ENCODE assay signal across 15 mouse cellular contexts in genomic region chr8:121880818-121881217, GRCm38 (mm10). TPM values are rescaled to one million over a fixed set of nuclear protein-coding genes. Genes with fewer than 3 reads are reported as not detected.
A peak's percentile ranks its signal among the peaks of the same experiment; 100 is the strongest.
DNase-seq lines count a peak whose midpoint lies in the region; ATAC-seq and TF ChIP-seq lines count a peak whose summit lies in the region.
"Had no signal": no experiment of that assay in that cellular context is flagged by ENCODE, and none has a peak within 500 bp of the region (broad histone marks: within the 10 kb centered on the region; RNA-seq: fewer than 3 reads in every experiment).

No protein-coding gene starts in this region.

- no peak overlapping the region for H3K9ac ChIP-seq in heart, embryonic 14.5 days (ENCODE audit: low read length)
- H3K9ac ChIP-seq in liver, embryonic 13.5 days = no peak overlapping the region
- H3K9ac ChIP-seq in liver, postnatal 0 days (replicated peaks) = no peak overlapping the region
- H3K9ac ChIP-seq in ES-Bruce4 (ENCODE audit: low read depth, poor library complexity, severe bottlenecking) = no peak overlapping the region
- H3K9ac ChIP-seq: hindbrain, embryonic 13.5 days; intestine, embryonic 15.5 days had no signal

- no peaks in the 10 kb centered on the region for H3K27me3 ChIP-seq in heart, embryonic 14.5 days (ENCODE audit: control insufficient read depth, insufficient read depth, low read length)
- no peaks in the 10 kb centered on the region for H3K27me3 ChIP-seq in liver, embryonic 13.5 days
- no peaks in the 10 kb centered on the region for H3K27me3 ChIP-seq in liver, postnatal 0 days (ENCODE audit: insufficient read depth, low read length)
- no peaks in the 10 kb centered on the region for H3K27me3 ChIP-seq in ES-Bruce4 (ENCODE audit: control insufficient read depth, insufficient read depth, low read length, poor library complexity, severe bottlenecking)
- H3K27me3 ChIP-seq: hindbrain, embryonic 13.5 days; intestine, embryonic 15.5 days had no signal

- peaks cover 18 to 20% of the 10 kb centered on the region in 2 experiments for H3K4me1 ChIP-seq in heart, embryonic 14.5 days (ENCODE audit: control insufficient read depth in 2 of 2, insufficient read depth in 2 of 2, low read length in 2 of 2)
- peaks cover 12% of the 10 kb centered on the region for H3K4me1 ChIP-seq in liver, embryonic 13.5 days (replicated peaks)
- peaks cover 2% of the 10 kb centered on the region; the same call in 1 of the 2 replicates for H3K4me1 ChIP-seq in liver, postnatal 0 days (ENCODE audit: insufficient read depth)
- H3K4me1 ChIP-seq in ES-Bruce4 (ENCODE audit: control insufficient read depth, insufficient read depth, low read length) = peaks cover 10% of the 10 kb centered on the region
- H3K4me1 ChIP-seq: intestine, embryonic 15.5 days had no signal

- 0% methylated on average over 1 of the region's 1 CpGs for WGBS in heart, embryonic 14.5 days
- 87% methylated on average over 1 of the region's 1 CpGs for WGBS in liver, embryonic 13.5 days (ENCODE audit: insufficient replicate concordance)
- WGBS in liver, postnatal 0 days (ENCODE audit: insufficient replicate concordance) = 82% methylated on average over 1 of the region's 1 CpGs

- H3K9me3 ChIP-seq in heart, embryonic 14.5 days (ENCODE audit: control insufficient read depth, low read length) = no peaks in the 10 kb centered on the region
- H3K9me3 ChIP-seq in liver, embryonic 13.5 days (replicated peaks) = no peaks in the 10 kb centered on the region
- H3K9me3 ChIP-seq in liver, postnatal 0 days (ENCODE audit: low read length) = no peaks in the 10 kb centered on the region
- no peaks in the 10 kb centered on the region for H3K9me3 ChIP-seq in ES-Bruce4 (replicated peaks; ENCODE audit: control insufficient read depth, insufficient read depth, low read length, poor library complexity, severe bottlenecking)
- H3K9me3 ChIP-seq: G1E; hindbrain, embryonic 13.5 days; intestine, embryonic 15.5 days had no signal

- ATAC-seq in heart, embryonic 14.5 days (ENCODE audit: insufficient number of reproducible peaks, insufficient read depth, low FRiP score, low read depth) = 0 out of 2 replicates have a peak, but pooled peaks have one; percentile 64
- ATAC-seq in liver, embryonic 13.5 days (ENCODE audit: low read depth) = no peak
- ATAC-seq in liver, postnatal 0 days = no peak
- ATAC-seq: forebrain, embryonic 14.5 days; intestine, embryonic 15.5 days had no signal

- no peak for TF ChIP-seq POLR2A in ES-Bruce4 (IDR thresholded peaks at IDR 0.05; ENCODE audit: insufficient read depth, low read length)

- no peak for TF ChIP-seq CTCF in liver, postnatal 0 days (IDR thresholded peaks at IDR 0.05; ENCODE audit: low read depth)
- no peak for TF ChIP-seq CTCF in ES-Bruce4 (IDR thresholded peaks at IDR 0.05; ENCODE audit: low read depth, low read length)

- no peak overlapping the region for H3K4me2 ChIP-seq in heart, embryonic 14.5 days (ENCODE audit: low read length)
- H3K4me2 ChIP-seq in liver, embryonic 13.5 days = no peak overlapping the region
- H3K4me2 ChIP-seq in liver, postnatal 0 days (ENCODE audit: low read depth, low read length) = no peak overlapping the region
- H3K4me2 ChIP-seq: hindbrain, embryonic 13.5 days; intestine, embryonic 15.5 days had no signal

- peak overlapping the region; percentile 15 to 31; a peak in 2 of 4 replicates for H3K27ac ChIP-seq in heart, embryonic 14.5 days (replicated peaks in 1 of 2; ENCODE audit: control insufficient read depth in 1 of 2, insufficient read depth in 1 of 2, low read depth in 2 of 2, low read length in 2 of 2)
- peak overlapping the region; percentile 29; the same call in 1 of the 2 replicates for H3K27ac ChIP-seq in liver, embryonic 13.5 days
- H3K27ac ChIP-seq in liver, postnatal 0 days (ENCODE audit: low read depth) = no peak overlapping the region
- no peak overlapping the region for H3K27ac ChIP-seq in ES-Bruce4 (ENCODE audit: insufficient read depth, low read length)
- H3K27ac ChIP-seq: hindbrain, embryonic 13.5 days; intestine, embryonic 15.5 days had no signal

- no peak overlapping the region for H3K4me3 ChIP-seq in heart, embryonic 14.5 days (ENCODE audit: control insufficient read depth in 1 of 2, insufficient read depth in 1 of 2, low read depth in 1 of 2, low read length in 2 of 2)
- H3K4me3 ChIP-seq in liver, embryonic 13.5 days (replicated peaks) = no peak overlapping the region
- no peak overlapping the region for H3K4me3 ChIP-seq in liver, postnatal 0 days (ENCODE audit: low read depth, low read length)
- H3K4me3 ChIP-seq in ES-Bruce4 (ENCODE audit: low read depth, low read length) = no peak overlapping the region
- H3K4me3 ChIP-seq: hindbrain, embryonic 13.5 days; intestine, embryonic 15.5 days had no signal

- H3K36me3 ChIP-seq in heart, embryonic 14.5 days (ENCODE audit: control insufficient read depth, insufficient read depth, low read length) = peaks cover 40% of the 10 kb centered on the region
- peaks cover 64% of the 10 kb centered on the region for H3K36me3 ChIP-seq in liver, embryonic 13.5 days
- H3K36me3 ChIP-seq in liver, postnatal 0 days (replicated peaks; ENCODE audit: insufficient read depth, low read length) = peaks cover 42% of the 10 kb centered on the region
- peaks cover 43% of the 10 kb centered on the region for H3K36me3 ChIP-seq in ES-Bruce4 (ENCODE audit: control insufficient read depth, insufficient read depth, low read length, poor library complexity, severe bottlenecking)

- DNase-seq in heart, adult 11 months = no peak
- no peak for DNase-seq in liver, embryonic 13.5 days
- DNase-seq in liver, postnatal 0 days = no peak
- DNase-seq in kidney, postnatal 10 days = peak; percentile 68
- no peak for DNase-seq in urinary bladder, postnatal 10 days (ENCODE audit: low spot score)
- DNase-seq: cerebellum, postnatal 14 days; liver; midbrain, embryonic 14.5 days; thymus, postnatal 25 days had no signal

- no peak for TF ChIP-seq EP300 in liver, postnatal 0 days (IDR thresholded peaks at IDR 0.05; ENCODE audit: low read depth)
- TF ChIP-seq EP300 in ES-Bruce4 (IDR thresholded peaks at IDR 0.05; ENCODE audit: insufficient read depth, low read depth, low read length) = peak; percentile 57; the same call in 1 of the 2 replicates

RNA-seq across cellular contexts. Expression of gene Slc7a5, which starts 26.7 kb away (rescaled TPM):
- 18.7 and 18.8 TPM in 2 replicates for polyA plus RNA-seq in heart, embryonic 14.5 days (2014; fragmentation: Nextera tagmentation; extraction: Ambion mirVana)
- polyA plus RNA-seq in liver, embryonic 13.5 days (2015; fragmentation: Nextera tagmentation; extraction: Ambion mirVana) = 32.2 and 37.5 TPM in 2 replicates
- polyA plus RNA-seq in liver, postnatal 0 days (2015; fragmentation: Nextera tagmentation; extraction: Ambion mirVana) = 10.5 and 10.8 TPM in 2 replicates
- polyA plus RNA-seq in ES-Bruce4 (2011; ENCODE audit: insufficient read depth, insufficient read length, low read depth, missing spikeins) = 80.8 and 85.4 TPM in 2 replicates

RNA-seq across cellular contexts. Expression of gene Klhdc4, which starts 51.4 kb away (rescaled TPM):
- polyA plus RNA-seq in heart, embryonic 14.5 days (2014; fragmentation: Nextera tagmentation; extraction: Ambion mirVana) = 20.8 and 20.9 TPM in 2 replicates
- 27.6 and 29.0 TPM in 2 replicates for polyA plus RNA-seq in liver, embryonic 13.5 days (2015; fragmentation: Nextera tagmentation; extraction: Ambion mirVana)
- polyA plus RNA-seq in liver, postnatal 0 days (2015; fragmentation: Nextera tagmentation; extraction: Ambion mirVana) = 8.2 and 8.7 TPM in 2 replicates
- 34.6 and 42.1 TPM in 2 replicates for polyA plus RNA-seq in ES-Bruce4 (2011; ENCODE audit: insufficient read depth, insufficient read length, low read depth, missing spikeins)

Comparison
In these comparisons a context has a peak if more than half of its experiments do, and no peak if none do; other contexts are left out.
1. H3K27ac ChIP-seq: peak in heart, embryonic 14.5 days (2 of 2) and liver, embryonic 13.5 days (single experiment); none in liver, postnatal 0 days (single experiment) and ES-Bruce4 (single experiment).